Mouse (Mus musculus) CH12.LX (cell line): ENCODE measurements around the gene 4930402F06Rik. TPM values are rescaled to one million over a fixed set of nuclear protein-coding genes. Genes with fewer than 3 reads are reported as not detected.

Experiments used
- DNase-seq: peaks from one replicate; pipeline ENCODE4 v3.0.0-alpha.2; 2013; ENCODE audit errors: extremely low read depth
- H3K27ac ChIP-seq: 2 replicates; pipeline ENCODE4 v1.5.1; 2012; ENCODE audit warnings: low read depth, mild to moderate bottlenecking, control low read depth, moderate library complexity; ENCODE audit not compliant: insufficient read depth
- H3K27me3 ChIP-seq: replicated peaks from 2 replicates; pipeline ENCODE3; 2012; ENCODE audit warnings: inconsistent platforms
- H3K36me3 ChIP-seq, 2 experiments: replicated peaks in 1 of 2; 2 replicates each; pipeline versions ENCODE3 to v1.6.1; 2012; ENCODE audit warnings: inconsistent platforms in 1 of 2, low read length in 1 of 2, mild to moderate bottlenecking in 1 of 2, mixed read lengths in 1 of 2, moderate library complexity in 1 of 2; ENCODE audit not compliant: control insufficient read depth in 1 of 2, insufficient read depth in 1 of 2
- H3K4me1 ChIP-seq, 2 experiments: 2 replicates each; pipeline ENCODE4 v1.6.1; 2012; ENCODE audit warnings: inconsistent platforms in 1 of 2, moderate library complexity in 1 of 2; ENCODE audit not compliant: insufficient read depth in 2 of 2, control insufficient read depth in 1 of 2
- H3K4me2 ChIP-seq: 2 replicates; pipeline ENCODE4 v1.6.1; 2012; ENCODE audit warnings: low read depth, mild to moderate bottlenecking, control low read depth; ENCODE audit not compliant: poor library complexity, insufficient read depth, severe bottlenecking
- H3K4me3 ChIP-seq, 3 experiments: fragments of 150-350 bp in 1 of 3; sonication (generic) in 1 of 3; replicated peaks in 1 of 3; 2 replicates each; pipeline versions ENCODE3 to v1.5.1; 2011 to 2012; ENCODE audit warnings: low read depth in 2 of 3, low read length in 2 of 3, mild to moderate bottlenecking in 2 of 3, moderate library complexity in 2 of 3, control low read depth in 1 of 3, improper control_type of control experiment in 1 of 3, inconsistent platforms in 1 of 3, mixed read lengths in 1 of 3; ENCODE audit not compliant: poor library complexity in 1 of 3
- H3K79me2 ChIP-seq: replicated peaks from 2 replicates; pipeline ENCODE4 v1.6.1; 2012; ENCODE audit warnings: mild to moderate bottlenecking, moderate library complexity; ENCODE audit not compliant: control insufficient read depth, poor library complexity, insufficient read depth, severe bottlenecking; ENCODE audit errors: extremely low read depth
- H3K9ac ChIP-seq: 2 replicates; pipeline ENCODE4 v1.6.1; 2012; ENCODE audit warnings: low read depth, mild to moderate bottlenecking, control low read depth, moderate library complexity; ENCODE audit not compliant: insufficient read depth
- H3K9me3 ChIP-seq: replicated peaks from 2 replicates; pipeline ENCODE3; 2012; ENCODE audit warnings: low read length, inconsistent platforms, mixed read lengths
- BHLHE40 ChIP-seq: IDR thresholded peaks from 2 replicates; pipeline ENCODE4 v1.6.1; 2011; ENCODE audit warnings: mild to moderate bottlenecking, low read depth, low read length, improper control_type of control experiment
- CHD1 ChIP-seq: IDR thresholded peaks from 2 replicates; pipeline ENCODE4 v1.6.1; 2012; ENCODE audit warnings: low read depth, low read length, improper control_type of control experiment, inconsistent platforms
- CHD2 ChIP-seq: IDR thresholded peaks from 2 replicates; pipeline ENCODE4 v1.6.1; 2011; ENCODE audit warnings: low read length, improper control_type of control experiment
- ELF1 ChIP-seq: IDR thresholded peaks from 2 replicates; pipeline ENCODE4 v1.6.1; 2014; ENCODE audit warnings: low read depth, mild to moderate bottlenecking, inconsistent platforms, low read length, improper control_type of control experiment
- EP300 ChIP-seq: IDR thresholded peaks from 2 replicates; pipeline ENCODE4 v1.6.1; 2011; ENCODE audit warnings: low read length, improper control_type of control experiment
- ETS1 ChIP-seq: conservative IDR thresholded peaks from 2 replicates; pipeline ENCODE4 v1.6.1; 2012; ENCODE audit warnings: low read depth, mild to moderate bottlenecking, inconsistent platforms, low read length, improper control_type of control experiment, moderate library complexity
- JUN ChIP-seq: IDR thresholded peaks from 2 replicates; pipeline ENCODE4 v1.6.1; 2011; ENCODE audit warnings: low read depth, mild to moderate bottlenecking, low read length, improper control_type of control experiment, moderate library complexity; ENCODE audit not compliant: insufficient read depth
- JUND ChIP-seq: conservative IDR thresholded peaks from 2 replicates; pipeline ENCODE4 v1.6.1; 2011; ENCODE audit warnings: low read depth, low read length, improper control_type of control experiment
- KAT2A ChIP-seq: IDR thresholded peaks from 2 replicates; pipeline ENCODE4 v1.6.1; 2012; ENCODE audit warnings: low read length, improper control_type of control experiment, inconsistent platforms; ENCODE audit not compliant: insufficient replicate concordance
- MAFK ChIP-seq: IDR thresholded peaks from 2 replicates; pipeline ENCODE4 v1.6.1; 2011; ENCODE audit warnings: low read length, improper control_type of control experiment; ENCODE audit not compliant: insufficient replicate concordance
- MAZ ChIP-seq: IDR thresholded peaks from 2 replicates; pipeline ENCODE4 v1.6.1; 2012; ENCODE audit warnings: low read depth, mild to moderate bottlenecking, inconsistent platforms, low read length, improper control_type of control experiment, moderate library complexity
- MEF2A ChIP-seq: IDR thresholded peaks from 2 replicates; pipeline ENCODE4 v1.6.1; 2014; ENCODE audit warnings: low read depth, mild to moderate bottlenecking, inconsistent platforms, low read length, improper control_type of control experiment, borderline replicate concordance
- MXI1 ChIP-seq: IDR thresholded peaks from 2 replicates; pipeline ENCODE4 v1.6.1; 2011; ENCODE audit warnings: mild to moderate bottlenecking, low read depth, low read length, improper control_type of control experiment
- MYC ChIP-seq: IDR thresholded peaks from 2 replicates; pipeline ENCODE4 v1.6.1; 2011; ENCODE audit warnings: low read depth, mild to moderate bottlenecking, improper control_type of control experiment, low read length
- NRF1 ChIP-seq: IDR thresholded peaks from 2 replicates; pipeline ENCODE4 v1.6.1; 2014; ENCODE audit warnings: low read depth, mild to moderate bottlenecking, inconsistent platforms, low read length, improper control_type of control experiment, moderate library complexity
- POLR2A ChIP-seq: IDR thresholded peaks from 2 replicates; pipeline ENCODE4 v1.6.1; 2011; ENCODE audit warnings: low read depth, mild to moderate bottlenecking, improper control_type of control experiment, low read length
- POLR2AphosphoS2 ChIP-seq: IDR thresholded peaks from 2 replicates; pipeline ENCODE4 v1.6.1; 2011; ENCODE audit warnings: low read depth, low read length, improper control_type of control experiment
- TBP ChIP-seq: conservative IDR thresholded peaks from 2 replicates; pipeline ENCODE4 v1.6.1; 2011; ENCODE audit warnings: low read depth, low read length, improper control_type of control experiment
- USF2 ChIP-seq: conservative IDR thresholded peaks from 2 replicates; pipeline ENCODE4 v1.6.1; 2011; ENCODE audit warnings: low read depth, low read length, improper control_type of control experiment
- ZMIZ1 ChIP-seq: IDR thresholded peaks from 2 replicates; pipeline ENCODE4 v1.6.1; 2012; ENCODE audit warnings: low read depth, mild to moderate bottlenecking, inconsistent platforms, low read length, improper control_type of control experiment
- dilution Hi-C: fragments of 300-500 bp; cut with MboI; formaldehyde crosslinking; loops from 2 replicates; pipeline ENCODE4 v1.14.3; 2020; ENCODE audit warnings: low sequenced_read_pairs; ENCODE audit not compliant: extremely low pct_unique_long_range_greater_than_20kb, extremely low pct_ligation_motif_present
- in situ Hi-C: fragments of 300-500 bp; cut with MboI; formaldehyde crosslinking; loops from 3 replicates; pipeline ENCODE4 v1.14.3; 2019; ENCODE audit warnings: low sequenced_read_pairs, low pct_ligation_motif_present, low pct_unique_long_range_greater_than_20kb, mixed read lengths
- polyA plus RNA-seq: library from polyadenylated mRNA; unstranded; fragments of >175 nt; gene quantifications from 2 replicates; pipeline ENCODE4 v1.2.1, GENCODE M21; 2012; ENCODE audit warnings: low read depth; ENCODE audit not compliant: insufficient read length
- total RNA-seq, 2 experiments: library from RNA; depleted of rRNA; stranded (reverse); fragments of 300-350 nt in 1 of 2; fragments of >200 nt in 1 of 2; gene quantifications; 2 replicates each; pipeline ENCODE4 v1.2.3; 2012 to 2014

The 4930402F06Rik gene
- total and polyA plus RNA-seq, 3 experiments: not detected

GRCm38 (mm10) chr2:35411640-35412190, 14.7 kb upstream of the 4930402F06Rik start:
- Histone ChIP-seq H3K9ac (no peak overlapping the region), H3K27me3 (no peaks in the 10 kb centered on the region), H3K4me2 (no peak overlapping the region), H3K27ac (no peak overlapping the region), H3K79me2 (no peaks in the 10 kb centered on the region), H3K4me3 (no peak overlapping the region), H3K4me1 (peaks cover 6 to 38% of the 10 kb centered on the region in 2 experiments), H3K36me3 (peaks cover 68 to 86% of the 10 kb centered on the region in 2 experiments), H3K9me3 (no peaks in the 10 kb centered on the region)
- no peak for TF ChIP-seq POLR2AphosphoS2
- no peak for TF ChIP-seq JUN
- no peak for TF ChIP-seq MAFK
- no peak for TF ChIP-seq TBP
- TF ChIP-seq CHD1: no peak
- no peak for TF ChIP-seq KAT2A
- no peak for TF ChIP-seq EP300
- TF ChIP-seq MEF2A: no peak
- DNase-seq: no peak
- dilution Hi-C loops: no loop called here
- in situ Hi-C loops: no loop called here

DNA sequence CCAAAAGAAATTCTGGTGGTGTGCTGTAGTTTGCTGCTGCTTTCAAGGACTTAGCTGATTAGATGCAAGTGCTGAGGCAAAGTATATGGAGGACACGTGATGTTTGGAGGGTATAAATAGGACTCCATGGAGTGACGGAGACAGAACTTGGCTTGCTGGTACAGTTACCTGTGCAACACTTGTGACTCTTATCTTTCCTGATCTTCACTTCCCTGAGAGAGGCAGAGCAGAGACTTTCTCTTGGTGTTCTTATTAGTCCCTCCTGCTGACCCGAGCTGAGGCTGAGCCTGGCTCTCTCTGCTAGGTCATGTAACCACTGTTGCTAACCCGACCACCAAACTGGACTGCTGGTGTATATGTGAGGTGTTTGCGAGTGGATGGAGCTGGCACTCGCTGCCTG, 12.5 kb upstream of the 4930402F06Rik start:
- DNase-seq: no peak
- no peaks in the 10 kb centered on the region for H3K9me3 ChIP-seq
- no peak overlapping the region for H3K4me2 ChIP-seq
- no peak overlapping the region for H3K27ac ChIP-seq
- H3K27me3 ChIP-seq: no peaks in the 10 kb centered on the region
- H3K36me3 ChIP-seq: peaks cover 79 to 93% of the 10 kb centered on the region in 2 experiments
- no peak overlapping the region for H3K4me3 ChIP-seq
- TF ChIP-seq POLR2A (no peak), TBP (no peak), BHLHE40 (no peak), ETS1 (no peak), MAZ (no peak), CHD2 (no peak), POLR2AphosphoS2 (no peak), CHD1 (no peak), JUN (no peak), ELF1 (no peak), NRF1 (no peak), ZMIZ1 (no peak), MAFK (no peak), MYC (no peak), USF2 (no peak), JUND (no peak), MXI1 (no peak)
- dilution Hi-C loops: no loop called here
- H3K9ac ChIP-seq: no peak overlapping the region
- peaks cover 0 to 17% of the 10 kb centered on the region in 2 experiments; a peak in 2 of 4 replicates for H3K4me1 ChIP-seq
- in situ Hi-C loops: no loop called here
- no peaks in the 10 kb centered on the region for H3K79me2 ChIP-seq
